Mouse (Mus musculus) lung, postnatal 25 days (tissue): Measurements from ENCODE around the gene Hsbp1.

Experiments
- DNase-seq: peaks from one replicate; pipeline ENCODE4 v3.0.0; 2022; ENCODE audit warnings: low spot score

Hsbp1 gene

GRCm38 (mm10) chr8:119386988-119387387 is 42.7 kb downstream of the Hsbp1 start:
- DNase-seq, result no peak

GRCm38 (mm10) chr8:119394097-119394496 is 49.8 kb downstream of the Hsbp1 start:
- DNase-seq, result no peak

- DNase-seq, result peak; percentile 94
Observed at GRCm38 (mm10) chr8:119394524-119395026, 50.3 kb downstream of the Hsbp1 start, which contains the start of gene Mlycd. TSS of gene Mlycd (plus strand) at chr8:119394878.

GRCm38 (mm10) chr8:119395072-119395950 is 51.0 kb downstream of the Hsbp1 start:
- DNase-seq, result no peak
